Comparison of ENCODE assay signal across 17 mouse cellular contexts in genomic region chr17:67296604-67297595, GRCm38 (mm10). TPM values are rescaled to one million over a fixed set of nuclear protein-coding genes. Genes with fewer than 3 reads are reported as not detected.
DNase-seq lines count a peak whose midpoint lies in the region; ATAC-seq and TF ChIP-seq lines count a peak whose summit lies in the region.
"Had no signal": no experiment of that assay in that cellular context is flagged by ENCODE, and none has a peak within 500 bp of the region (broad histone marks: within the 10 kb centered on the region; RNA-seq: fewer than 3 reads in every experiment).

No protein-coding gene starts in this region.

- 87% methylated on average over 13 of the region's 13 CpGs for WGBS in kidney, adult 2 months
- WGBS in intestine, postnatal 0 days, result 74% methylated on average over 13 of the region's 13 CpGs
- 84% methylated on average over 13 of the region's 13 CpGs for WGBS in forebrain, embryonic 12.5 days
- WGBS in neural tube, embryonic 15.5 days, result 87% methylated on average over 13 of the region's 13 CpGs

- H3K36me3 ChIP-seq in kidney, adult 2 months (ENCODE audit: control insufficient read depth, insufficient read depth, low read length), result no peaks in the 10 kb centered on the region
- H3K36me3 ChIP-seq in intestine, postnatal 0 days (ENCODE audit: control insufficient read depth, insufficient read depth), result no peaks in the 10 kb centered on the region
- no peaks in the 10 kb centered on the region for H3K36me3 ChIP-seq in forebrain, embryonic 12.5 days (replicated peaks)
- H3K36me3 ChIP-seq in neural tube, embryonic 15.5 days, result no peaks in the 10 kb centered on the region
- H3K36me3 ChIP-seq: G1E; liver, embryonic 13.5 days had no signal

- no peak for TF ChIP-seq POLR2A in kidney, adult 2 months (IDR thresholded peaks at IDR 0.05; ENCODE audit: low read depth, low read length)

- no peaks in the 10 kb centered on the region for H3K9me3 ChIP-seq in intestine, postnatal 0 days (ENCODE audit: control insufficient read depth)
- no peaks in the 10 kb centered on the region for H3K9me3 ChIP-seq in forebrain, embryonic 12.5 days
- H3K9me3 ChIP-seq in neural tube, embryonic 15.5 days (replicated peaks), result no peaks in the 10 kb centered on the region
- H3K9me3 ChIP-seq: liver, embryonic 13.5 days had no signal

- no peak overlapping the region for H3K27ac ChIP-seq in kidney, adult 2 months (ENCODE audit: insufficient read depth, low read depth, low read length)
- no peak overlapping the region for H3K27ac ChIP-seq in intestine, postnatal 0 days (ENCODE audit: low read depth, low read length)
- H3K27ac ChIP-seq in forebrain, embryonic 12.5 days, result no peak overlapping the region
- H3K27ac ChIP-seq in neural tube, embryonic 15.5 days (replicated peaks), result no peak overlapping the region
- H3K27ac ChIP-seq: hindbrain, postnatal 0 days; liver, embryonic 13.5 days had no signal

- H3K4me3 ChIP-seq in kidney, adult 2 months (ENCODE audit: insufficient read depth, low read depth, low read length), result no peak overlapping the region
- H3K4me3 ChIP-seq in intestine, postnatal 0 days (ENCODE audit: low read depth, low read length), result no peak overlapping the region
- no peak overlapping the region for H3K4me3 ChIP-seq in forebrain, embryonic 12.5 days (replicated peaks)
- no peak overlapping the region for H3K4me3 ChIP-seq in neural tube, embryonic 15.5 days (replicated peaks)
- H3K4me3 ChIP-seq: liver, embryonic 13.5 days had no signal

- TF ChIP-seq CTCF in kidney, adult 2 months (conservative IDR thresholded peaks at IDR 0.05; ENCODE audit: insufficient read depth, insufficient read length, low read depth, low read length), result no peak
- no peak for TF ChIP-seq CTCF in intestine, postnatal 0 days (IDR thresholded peaks at IDR 0.05; ENCODE audit: low read depth)

- no peak overlapping the region for H3K9ac ChIP-seq in intestine, postnatal 0 days (ENCODE audit: low read depth, low read length)
- no peak overlapping the region for H3K9ac ChIP-seq in forebrain, embryonic 12.5 days
- no peak overlapping the region for H3K9ac ChIP-seq in neural tube, embryonic 15.5 days (replicated peaks)
- H3K9ac ChIP-seq: liver, embryonic 13.5 days had no signal

- no peaks in the 10 kb centered on the region for H3K4me1 ChIP-seq in kidney, adult 2 months (ENCODE audit: control insufficient read depth, insufficient read depth, low read length)
- H3K4me1 ChIP-seq in intestine, postnatal 0 days (replicated peaks; ENCODE audit: control insufficient read depth, insufficient read depth, low read length), result peaks cover 3% of the 10 kb centered on the region; the same call in 1 of the 2 replicates
- 0 out of 2 replicates have a peak, but pooled peaks cover 7% of the 10 kb centered on the region for H3K4me1 ChIP-seq in forebrain, embryonic 12.5 days
- H3K4me1 ChIP-seq in neural tube, embryonic 15.5 days, result no peaks in the 10 kb centered on the region
- H3K4me1 ChIP-seq: liver, embryonic 13.5 days had no signal

- H3K4me2 ChIP-seq in intestine, postnatal 0 days (replicated peaks; ENCODE audit: low read depth), result no peak overlapping the region
- H3K4me2 ChIP-seq in forebrain, embryonic 12.5 days, result no peak overlapping the region
- no peak overlapping the region for H3K4me2 ChIP-seq in neural tube, embryonic 15.5 days
- H3K4me2 ChIP-seq: liver, embryonic 13.5 days had no signal

- H3K27me3 ChIP-seq in kidney, adult 2 months (replicated peaks; ENCODE audit: control insufficient read depth, insufficient read depth, low read length), result no peaks in the 10 kb centered on the region
- H3K27me3 ChIP-seq in intestine, postnatal 0 days (replicated peaks; ENCODE audit: control insufficient read depth, insufficient read depth, low read length), result no peaks in the 10 kb centered on the region
- peaks cover 27% of the 10 kb centered on the region for H3K27me3 ChIP-seq in forebrain, embryonic 12.5 days
- no peaks in the 10 kb centered on the region for H3K27me3 ChIP-seq in neural tube, embryonic 15.5 days (replicated peaks)
- H3K27me3 ChIP-seq: liver, embryonic 13.5 days had no signal

- ATAC-seq in intestine, postnatal 0 days, result peak; percentile 88
- no peak for ATAC-seq in forebrain, embryonic 12.5 days (ENCODE audit: low FRiP score)
- no peak for ATAC-seq in neural tube, embryonic 15.5 days (ENCODE audit: low FRiP score)
- ATAC-seq: CD4-positive, CD25-positive, alpha-beta regulatory T cell, adult 4 months; forebrain, embryonic 14.5 days; hindbrain, postnatal 0 days had no signal

- DNase-seq in adrenal gland, adult 2 months, result peak; percentile 73
- DNase-seq in adrenal gland, adult 18-20 months (ENCODE audit: low spot score in 2 of 2), result no peak
- DNase-seq in kidney, adult 2 months, result peak; percentile 37
- no peak for DNase-seq in kidney, postnatal 4 days
- peak; percentile 44 for DNase-seq in lung, postnatal 36 days
- DNase-seq: cerebellum, postnatal 10 days; liver, embryonic 13.5 days; midbrain, embryonic 14.5 days; thymus, postnatal 36 days had no signal

RNA-seq across cellular contexts. Expression of gene Ptprm, which starts 57.4 kb away (rescaled TPM):
- 10 to 100 TPM; 27.8 to 33.3 TPM for total RNA-seq in adrenal gland, adult 2 months (2021)
- polyA plus RNA-seq in adrenal gland, adult 2 months (2012; rRNA removed), result 7.2 and 8.6 TPM in 2 replicates
- total RNA-seq in adrenal gland, adult 18-20 months (2021), result 10 to 100 TPM; 27.3 to 27.4 TPM
- 9.0 and 9.6 TPM in 2 replicates for polyA plus RNA-seq in kidney, adult 2 months (2012; rRNA removed)
- 5.2 and 5.4 TPM in 2 replicates for polyA plus RNA-seq in intestine, postnatal 0 days (2015; fragmentation: Nextera tagmentation; extraction: Ambion mirVana)
- 7.4 and 8.8 TPM in 2 replicates for polyA plus RNA-seq in forebrain, embryonic 12.5 days (2016; fragmentation: Nextera tagmentation; extraction: Ambion mirVana)
- 21.3 and 25.3 TPM in 2 replicates for polyA plus RNA-seq in neural tube, embryonic 15.5 days (2015; fragmentation: Nextera tagmentation; extraction: Ambion mirVana)
- total RNA-seq: hematopoietic stem cell, adult 5-6 weeks had no signal
- polyA plus RNA-seq: CD4-positive, CD25-positive, alpha-beta regulatory T cell, adult 4 months; G1E had no signal

Comparison
In these comparisons a context has a peak if more than half of its experiments do, and no peak if none do; other contexts are left out.
1. DNase-seq: peak in adrenal gland, adult 2 months (single experiment), kidney, adult 2 months (single experiment) and lung, postnatal 36 days (single experiment); none in adrenal gland, adult 18-20 months (0 of 2) and kidney, postnatal 4 days (0 of 2).